Mouse (Mus musculus): ENCODE results near the gene Gm21972.

DNA sequence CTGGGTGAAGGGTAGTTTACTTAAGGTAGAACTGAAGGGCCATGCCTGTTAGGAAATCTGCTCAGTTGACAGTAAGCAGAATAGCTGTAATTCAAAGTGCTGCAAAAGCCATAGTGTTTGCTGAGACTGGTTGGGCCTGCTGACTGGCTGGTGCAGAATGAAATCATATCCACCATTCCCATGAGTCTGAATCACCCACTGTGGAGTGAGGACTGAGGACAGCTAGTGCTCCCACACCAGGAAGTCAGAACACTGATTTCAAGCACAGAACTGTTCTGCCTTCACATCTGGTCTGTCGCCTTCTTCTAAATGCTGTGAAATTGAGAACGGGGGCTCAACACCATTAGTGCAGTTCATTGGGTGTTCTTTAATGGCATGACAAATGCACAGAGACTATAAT is 7.4 kb upstream of the Gm21972 start:
- TF ChIP-seq CTCF (conservative IDR thresholded peaks at IDR 0.05 in 1 of 2, IDR thresholded peaks at IDR 0.05 in 1 of 2; ENCODE audit: low read depth in 2 of 2, low read length in 2 of 2) (no peak), BHLHE40 (IDR thresholded peaks at IDR 0.05; ENCODE audit: low read depth, low read length) (no peak)

Measured in CH12.LX (cell line).